Mouse (Mus musculus) cerebellum, adult 9-10 months (tissue): ENCODE measurements around the gene Fhad1.

Source experiments
- DNase-seq: peaks from one replicate; pipeline ENCODE4 v3.0.0; 2022

Fhad1 gene

DNA sequence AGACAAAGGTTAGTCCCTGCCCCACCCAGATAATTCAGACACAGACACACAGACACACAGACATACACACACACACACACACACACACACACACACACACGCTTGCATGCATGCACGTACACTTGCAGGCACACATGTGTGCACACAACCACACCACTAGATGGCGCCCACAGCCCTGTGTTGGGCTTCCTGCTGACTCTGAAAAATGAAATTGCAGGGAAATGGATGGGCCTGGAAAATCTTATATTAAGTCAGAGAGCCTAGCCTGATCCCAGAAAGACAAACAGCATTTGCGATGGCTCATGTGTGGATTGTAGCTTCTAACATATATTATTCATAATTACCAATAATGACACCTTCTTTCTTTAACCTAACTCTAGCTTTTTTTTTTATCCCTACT, 38.7 kb downstream of the Fhad1 start:
- DNase-seq = no peak

DNA sequence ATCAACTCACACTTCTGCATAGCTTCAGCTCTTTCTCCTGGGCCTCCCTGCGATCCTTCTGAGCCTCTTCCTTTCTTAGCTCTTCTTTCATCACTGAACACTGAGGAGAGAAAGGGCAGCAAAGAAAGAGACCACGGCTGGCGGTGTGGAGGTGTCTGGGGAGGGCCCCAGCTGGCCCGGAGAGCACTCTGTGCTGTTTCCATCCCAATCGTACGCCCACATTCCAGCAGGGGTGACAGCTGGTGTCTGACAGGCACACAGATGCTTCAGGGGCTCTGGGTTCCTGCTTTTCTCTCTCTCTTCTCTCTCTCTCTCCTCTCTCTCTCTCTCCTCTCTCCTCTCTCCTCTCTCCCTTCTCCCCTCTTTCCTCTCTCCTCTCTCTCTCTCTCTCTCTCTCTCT, 50.3 kb downstream of the Fhad1 start:
- no peak for DNase-seq

DNA sequence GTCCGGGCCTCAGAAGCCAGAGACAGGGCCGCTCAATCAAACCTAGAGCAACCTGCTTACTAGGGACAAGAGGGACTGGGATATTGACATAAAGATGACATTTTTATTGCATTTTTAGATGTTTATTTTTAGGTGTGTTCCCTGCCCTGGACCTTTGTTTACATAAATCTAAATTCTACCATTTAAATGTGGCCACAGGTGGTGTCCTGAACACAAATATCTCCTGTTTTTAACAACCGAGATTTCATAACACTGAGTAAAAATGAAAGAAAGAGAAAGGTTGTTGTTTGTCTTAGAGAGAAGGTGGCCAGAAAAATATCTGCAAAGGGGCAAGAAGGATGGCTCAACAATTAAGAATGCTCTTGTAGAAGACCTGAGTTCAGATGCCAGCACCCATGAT, 51.0 kb downstream of the Fhad1 start:
- DNase-seq = no peak

DNA sequence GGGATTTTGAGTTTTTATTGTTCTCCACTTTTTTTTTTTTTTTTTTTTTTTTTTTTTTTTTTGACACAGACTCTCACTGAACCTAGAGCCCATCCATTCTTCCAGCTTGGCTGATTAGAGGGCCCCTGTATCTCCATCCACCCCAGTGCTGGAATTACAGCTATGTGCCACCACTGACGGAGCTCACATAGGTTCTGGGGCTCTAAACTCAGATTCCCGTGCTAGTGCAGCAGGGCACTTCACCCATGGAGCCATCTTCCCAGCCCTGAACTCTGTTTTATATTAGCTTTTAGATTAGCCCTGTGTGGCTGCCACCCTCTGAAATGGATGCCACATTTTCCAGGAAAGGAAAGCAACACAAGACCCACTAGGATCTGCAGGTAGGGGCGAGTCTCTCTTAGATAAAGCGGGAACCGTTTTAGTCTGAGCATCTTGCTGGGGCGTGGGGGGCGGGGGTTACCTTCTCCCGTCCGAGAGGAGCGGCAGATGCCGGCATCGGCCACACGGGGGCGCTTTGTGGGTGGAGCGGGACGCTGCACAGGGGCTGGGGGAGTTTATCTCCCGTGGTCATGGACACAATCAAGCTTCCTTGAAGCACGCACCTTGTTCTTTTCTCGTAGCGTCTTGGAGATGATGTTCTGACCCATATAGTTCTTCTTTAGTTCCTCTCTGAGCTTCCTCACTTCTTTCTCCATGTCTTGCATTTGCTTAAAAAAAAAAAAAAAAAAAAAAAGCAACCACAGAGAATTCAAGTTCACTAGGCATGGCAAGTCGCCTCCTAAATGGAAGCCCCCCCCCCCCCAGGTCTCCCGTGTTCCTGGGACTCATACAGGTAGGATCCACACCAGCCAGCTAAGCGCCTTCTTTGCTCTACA, 51.8 kb downstream of the Fhad1 start:
- no peak for DNase-seq

- no peak for DNase-seq
Measured at GRCm38 (mm10) chr4:141960037-141960436, 54.8 kb downstream of the Fhad1 start.

- no peak for DNase-seq
Measured at GRCm38 (mm10) chr4:141959615-141960014, 55.3 kb downstream of the Fhad1 start.

DNA sequence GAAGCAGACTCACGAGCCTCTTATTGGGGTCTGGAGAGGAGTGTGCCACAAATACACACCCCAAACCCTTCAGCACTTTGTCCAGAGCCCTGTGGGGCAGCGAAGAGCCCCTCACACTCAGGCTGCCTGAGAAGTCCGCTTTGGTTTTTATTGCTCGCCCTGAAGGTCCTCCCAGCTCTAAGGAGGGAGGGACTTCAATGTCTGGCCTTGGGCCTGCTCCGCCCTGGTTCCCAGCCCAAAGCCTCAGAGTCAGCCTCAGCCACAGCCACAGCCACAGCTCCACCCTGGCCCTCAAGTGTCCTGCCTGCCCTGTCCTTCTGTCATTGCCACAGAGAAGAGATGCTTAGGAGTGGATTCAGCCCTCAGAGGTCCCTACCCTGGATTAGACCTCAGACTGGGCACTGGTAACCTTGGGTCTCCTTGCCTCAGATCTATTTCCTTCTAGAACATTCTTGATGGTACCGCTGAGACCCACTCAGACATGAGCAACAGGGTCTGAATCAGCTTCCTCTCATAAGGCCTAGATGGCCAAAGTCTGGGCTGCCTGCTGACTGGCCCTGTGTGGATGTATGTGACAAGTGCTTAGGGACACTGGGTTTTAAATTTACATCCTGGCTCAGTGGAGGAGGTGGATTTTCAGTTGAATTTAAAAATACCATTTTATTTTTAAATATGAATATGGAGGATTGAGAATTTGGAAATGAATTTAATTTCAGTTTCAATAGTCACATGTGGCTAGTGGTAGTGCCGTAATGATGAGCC, 56.1 kb downstream of the Fhad1 start:
- no peak for DNase-seq

DNA sequence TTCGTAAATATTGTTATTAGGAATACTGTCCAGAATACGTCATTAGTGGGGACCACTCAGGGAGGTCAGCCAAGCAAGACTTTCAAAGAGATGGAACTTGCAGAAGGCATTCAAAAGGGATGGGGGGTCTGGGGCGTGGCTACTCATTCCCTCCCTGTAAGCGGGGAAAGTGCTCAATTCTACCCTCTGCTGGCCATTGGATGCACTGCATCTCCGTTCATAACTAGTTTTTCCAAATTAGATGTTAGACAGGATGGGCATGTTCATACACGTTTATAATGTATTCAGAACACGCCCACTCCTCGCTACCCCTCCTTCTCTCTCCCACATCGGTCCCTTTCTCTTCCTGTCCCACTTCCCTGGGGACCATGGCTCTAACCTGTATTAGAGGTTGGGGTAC, 56.7 kb downstream of the Fhad1 start:
- peak; percentile 72 for DNase-seq

DNA sequence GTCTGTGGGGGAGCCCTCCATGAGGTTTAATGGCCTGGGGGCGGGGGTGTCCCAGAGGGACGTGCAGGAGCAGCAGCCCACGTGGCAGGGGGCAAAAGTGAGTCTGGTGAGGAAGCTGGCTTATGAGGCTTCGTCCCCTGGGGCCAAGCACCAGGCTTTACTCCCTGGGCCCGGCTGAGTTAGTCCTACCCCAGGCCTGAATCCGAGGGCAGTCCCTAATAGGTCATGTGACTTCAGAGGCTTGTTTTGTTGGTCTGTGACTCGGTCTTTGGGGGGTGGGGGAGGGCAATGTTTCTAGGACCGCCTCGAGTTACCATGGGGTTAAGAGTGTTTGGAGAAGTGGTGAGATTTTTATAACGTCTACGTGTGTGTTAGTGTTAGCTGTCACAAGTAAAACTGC, 57.1 kb downstream of the Fhad1 start:
- no peak for DNase-seq

DNA sequence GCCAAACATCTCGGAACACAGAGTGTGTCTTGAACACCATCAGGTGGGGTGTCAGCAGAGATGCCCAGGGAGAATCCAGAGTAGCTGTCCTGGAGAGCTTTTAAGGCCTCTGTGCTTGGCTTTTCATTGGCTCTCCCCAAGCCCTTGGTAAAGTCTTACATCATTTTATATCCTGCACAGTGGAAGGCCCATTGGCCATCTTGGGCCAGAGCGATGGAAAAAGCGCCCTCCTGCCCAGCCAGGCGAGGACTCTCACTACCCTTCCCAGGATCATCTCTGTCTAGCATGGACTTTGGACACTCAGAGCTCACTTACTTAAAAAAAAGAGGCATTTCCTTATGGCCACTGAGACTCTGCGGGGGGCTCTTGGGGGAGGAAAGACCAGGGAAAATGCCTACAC, 58.0 kb downstream of the Fhad1 start:
- DNase-seq = no peak

- no peak for DNase-seq
Measured at GRCm38 (mm10) chr4:141954770-141955720, 59.8 kb downstream of the Fhad1 start.

DNA sequence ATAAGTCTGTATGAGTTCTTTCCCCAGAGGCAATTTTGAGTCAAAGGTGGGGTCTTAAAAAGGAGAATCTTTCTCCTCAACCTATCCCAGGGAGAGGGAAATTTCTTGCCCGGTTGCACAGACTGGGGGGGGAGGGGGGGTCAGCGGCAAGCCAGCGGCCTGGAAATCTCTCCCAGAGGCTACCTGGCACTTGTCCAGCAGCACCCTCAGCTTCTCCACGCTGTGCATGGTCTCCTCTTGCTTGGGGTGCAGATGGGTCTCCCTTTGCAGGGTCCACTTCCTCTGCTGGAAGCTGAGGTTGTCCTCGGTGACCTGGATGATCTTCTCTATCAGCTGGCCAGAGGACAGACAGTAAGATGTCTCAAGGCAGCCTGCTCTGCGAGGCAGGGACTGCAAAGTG, 61.0 kb downstream of the Fhad1 start:
- no peak for DNase-seq

- no peak for DNase-seq
Measured at GRCm38 (mm10) chr4:141953291-141953690, 61.6 kb downstream of the Fhad1 start.

- no peak for DNase-seq
Measured at GRCm38 (mm10) chr4:141952824-141953223, 62.1 kb downstream of the Fhad1 start.

GRCm38 (mm10) chr4:141952114-141952513, 62.8 kb downstream of the Fhad1 start:
- DNase-seq = no peak

DNA sequence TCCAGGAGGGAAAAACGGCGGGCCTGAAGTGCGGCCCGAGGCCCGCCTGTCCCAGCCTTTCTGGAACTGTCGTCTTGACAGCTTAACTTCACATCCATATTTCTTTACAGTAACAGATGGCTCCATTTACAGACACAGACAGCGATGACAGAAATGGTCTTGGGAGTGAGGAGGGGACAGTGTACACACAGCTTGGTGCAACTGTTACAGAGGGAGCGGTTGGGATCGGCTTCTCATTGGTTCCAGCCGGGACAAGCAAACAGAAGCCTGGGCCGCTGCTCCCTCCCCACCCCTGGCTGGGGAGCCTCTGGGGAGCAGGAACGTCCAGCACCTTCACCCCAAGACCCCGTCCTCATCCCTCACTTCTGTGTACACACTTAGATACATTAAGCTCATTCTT, 65.4 kb downstream of the Fhad1 start:
- no peak for DNase-seq

DNA sequence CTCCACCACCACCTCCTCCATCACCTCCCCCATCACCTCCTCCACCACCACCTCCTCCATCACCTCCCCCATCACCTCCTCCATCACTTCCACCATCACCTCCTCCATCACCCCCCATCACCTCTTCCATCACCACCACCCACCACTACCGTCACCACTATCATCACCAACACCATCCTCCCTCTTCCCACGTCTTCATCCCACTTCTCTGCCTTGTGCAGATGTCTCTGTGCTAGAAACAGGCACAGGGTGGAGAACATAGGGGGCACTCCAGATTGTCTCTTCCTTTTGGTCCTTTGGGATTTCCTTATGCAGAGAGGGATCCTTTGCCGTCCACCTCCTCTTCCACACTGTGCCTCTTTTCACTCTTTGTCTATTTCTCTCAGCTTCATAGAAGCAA, 66.1 kb downstream of the Fhad1 start:
- DNase-seq = no peak

GRCm38 (mm10) chr4:141942403-141942802, 72.5 kb downstream of the Fhad1 start:
- no peak for DNase-seq

DNA sequence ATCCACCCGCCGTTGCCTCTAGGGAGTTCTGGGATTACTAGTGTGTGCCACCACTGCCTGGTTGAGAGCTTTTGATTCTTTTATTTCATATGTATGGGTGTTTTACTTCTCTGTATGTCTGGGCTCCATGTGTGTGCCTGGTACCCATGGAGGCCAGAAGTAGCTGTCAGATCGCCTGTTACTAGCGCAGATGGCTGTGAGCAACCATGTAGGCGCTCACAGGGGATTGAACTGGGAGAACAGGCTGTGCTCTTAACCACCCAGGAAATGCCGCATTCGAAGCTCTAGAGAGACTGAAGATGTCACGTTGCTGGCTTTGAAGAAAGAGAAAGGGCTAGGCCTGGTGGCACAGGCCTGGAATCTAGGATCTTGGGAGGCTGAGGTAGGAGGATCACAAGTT, 73.6 kb downstream of the Fhad1 start:
- no peak for DNase-seq

DNA sequence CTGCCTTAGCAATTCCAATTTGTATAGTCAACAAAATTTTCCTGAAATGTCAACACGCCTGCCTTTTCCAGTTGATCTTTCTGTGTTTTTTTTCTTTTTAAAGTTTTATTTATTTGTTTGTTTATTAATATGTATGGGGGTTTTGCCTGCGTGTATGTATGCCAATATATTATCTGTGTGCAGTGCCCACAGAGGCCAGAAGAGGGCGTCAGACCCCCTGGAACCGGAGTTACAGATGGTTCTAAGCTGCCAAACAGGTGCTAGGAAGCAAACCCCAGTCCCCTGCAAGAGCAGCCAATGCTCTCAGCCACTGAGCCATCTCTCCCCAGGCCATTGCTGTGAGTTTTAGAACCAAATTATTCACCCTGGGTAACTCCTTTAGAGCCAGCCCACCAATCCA, 76.3 kb downstream of the Fhad1 start:
- DNase-seq = no peak

- DNase-seq = no peak
Measured at GRCm38 (mm10) chr4:141932785-141933574, 81.9 kb downstream of the Fhad1 start.

DNA sequence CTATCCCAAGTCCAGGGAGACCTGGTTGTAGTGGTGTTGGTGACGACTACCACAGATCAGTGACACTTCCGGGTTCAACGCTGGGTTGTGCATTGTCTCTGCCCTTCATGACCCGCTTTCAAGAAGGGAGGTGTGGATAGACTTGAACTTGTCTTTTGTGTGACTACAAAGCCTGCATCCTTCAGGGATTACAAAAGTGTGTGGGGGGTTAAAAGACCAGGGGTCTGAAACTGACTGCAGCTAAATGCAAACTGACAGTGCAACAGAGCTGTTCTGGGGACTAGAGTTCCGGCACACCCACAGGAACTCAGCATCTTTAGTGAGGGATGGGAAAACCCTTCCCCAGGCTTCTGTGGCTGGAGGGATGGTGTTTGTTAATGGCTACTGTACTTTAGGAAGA, 83.4 kb downstream of the Fhad1 start:
- DNase-seq = no peak
